Mouse (Mus musculus): ENCODE results near the gene Ago1. TPM values are rescaled to one million over a fixed set of nuclear protein-coding genes. Genes with fewer than 3 reads are reported as not detected.
A peak's percentile ranks its signal among the peaks of the same experiment; 100 is the strongest.

The Ago1 gene
- polyA plus RNA-seq, 1 experiment from 2014 or later = 18.5 TPM

GRCm38 (mm10) chr4:126434094-126434493, 34.3 kb downstream of the Ago1 start:
- WGBS = 93% methylated on average over 2 of the region's 2 CpGs
- Histone ChIP-seq H3K4me3 (no peak overlapping the region), H3K4me1 (peaks cover 4% of the 10 kb centered on the region; the same call in 1 of the 2 replicates), H3K27ac (no peak overlapping the region), H3K9me3 (replicated peaks) (no peaks in the 10 kb centered on the region), H3K36me3 (ENCODE audit: poor library complexity, severe bottlenecking) (peaks cover 47% of the 10 kb centered on the region), H3K4me2 (no peak overlapping the region), H3K9ac (no peak overlapping the region), H3K27me3 (no peaks in the 10 kb centered on the region)
- no peak for ATAC-seq

- no peak for ATAC-seq
- WGBS = 91% methylated on average over 4 of the region's 4 CpGs
- Histone ChIP-seq H3K27ac (no peak overlapping the region), H3K9me3 (replicated peaks) (no peaks in the 10 kb centered on the region), H3K9ac (no peak overlapping the region), H3K36me3 (ENCODE audit: poor library complexity, severe bottlenecking) (peaks cover 38% of the 10 kb centered on the region), H3K4me1 (peaks cover 12% of the 10 kb centered on the region), H3K27me3 (no peaks in the 10 kb centered on the region), H3K4me3 (no peak overlapping the region), H3K4me2 (no peak overlapping the region)
Measured at GRCm38 (mm10) chr4:126433175-126433574, 35.2 kb downstream of the Ago1 start.

- Histone ChIP-seq H3K27ac (no peak overlapping the region), H3K4me2 (no peak overlapping the region), H3K4me3 (no peak overlapping the region), H3K36me3 (ENCODE audit: poor library complexity, severe bottlenecking) (peaks cover 23% of the 10 kb centered on the region), H3K9me3 (replicated peaks) (no peaks in the 10 kb centered on the region), H3K27me3 (no peaks in the 10 kb centered on the region), H3K4me1 (peaks cover 13% of the 10 kb centered on the region), H3K9ac (no peak overlapping the region)
- ATAC-seq = no peak
- 86% methylated on average over 4 of the region's 4 CpGs for WGBS
Measured at GRCm38 (mm10) chr4:126431746-126432145, 36.6 kb downstream of the Ago1 start.

GRCm38 (mm10) chr4:126429347-126430079, 38.9 kb downstream of the Ago1 start, which contains the start of gene Ago3:
TSS of gene Ago3 (minus strand) at chr4:126429556.
- H3K4me1 ChIP-seq = peaks cover 13% of the 10 kb centered on the region
- H3K9ac ChIP-seq = peak within 1 kb of the TSS; percentile 93
- under 1% methylated on average over 64 of the region's 65 CpGs for WGBS
- no peaks in the 10 kb centered on the region for H3K9me3 ChIP-seq (replicated peaks)
- no peaks in the 10 kb centered on the region for H3K27me3 ChIP-seq
- H3K36me3 ChIP-seq (ENCODE audit: poor library complexity, severe bottlenecking) = peaks cover 1% of the 10 kb centered on the region; the same call in 1 of the 2 replicates
- peak within 1 kb of the TSS; percentile 83 for H3K4me2 ChIP-seq
- peak; percentile 97 for ATAC-seq
- H3K4me3 ChIP-seq = peak within 1 kb of the TSS; percentile 95
- peak within 1 kb of the TSS; percentile 83 for H3K27ac ChIP-seq

DNA sequence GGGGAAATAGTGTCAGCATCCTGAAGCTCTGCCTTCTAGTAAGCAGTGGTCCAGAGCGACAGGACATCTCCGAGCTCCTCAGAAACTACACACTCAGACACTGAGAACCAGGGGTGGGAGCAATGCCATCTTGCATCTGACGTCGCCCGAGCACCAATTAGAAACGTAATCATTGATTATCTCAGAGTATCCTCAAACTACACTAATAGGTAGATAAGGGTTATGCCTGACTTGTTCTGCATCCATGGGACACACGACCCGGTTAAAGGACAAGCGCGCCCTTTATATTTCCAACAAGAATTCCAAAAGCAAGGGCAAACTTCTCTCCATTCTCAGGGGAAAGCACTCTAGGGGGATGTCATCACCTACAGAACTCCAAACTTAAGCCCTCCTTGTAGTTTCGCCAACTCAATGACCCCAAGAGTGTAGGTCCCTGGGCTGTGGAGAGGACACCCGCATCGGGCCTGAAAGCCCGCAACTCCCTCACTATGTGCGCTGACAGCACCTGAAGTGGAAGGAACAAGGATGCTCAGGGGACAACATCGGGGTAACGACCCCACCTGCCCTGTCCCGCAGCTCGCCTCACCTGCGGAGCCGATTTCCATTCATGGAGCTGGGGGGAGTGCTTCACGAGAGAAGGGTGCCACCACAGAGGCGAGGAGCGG, 39.6 kb downstream of the Ago1 start:
- Histone ChIP-seq H3K4me3 (peak overlapping the region; percentile 95), H3K9me3 (replicated peaks) (no peaks in the 10 kb centered on the region), H3K27me3 (no peaks in the 10 kb centered on the region), H3K9ac (peak overlapping the region; percentile 93), H3K27ac (peak overlapping the region; percentile 83), H3K4me2 (peak overlapping the region; percentile 83), H3K36me3 (ENCODE audit: poor library complexity, severe bottlenecking) (no peaks in the 10 kb centered on the region), H3K4me1 (peaks cover 13% of the 10 kb centered on the region)
- ATAC-seq = peak; percentile 56; the same call in 1 of the 2 replicates
- 2% methylated on average over 24 of the region's 24 CpGs for WGBS

DNA sequence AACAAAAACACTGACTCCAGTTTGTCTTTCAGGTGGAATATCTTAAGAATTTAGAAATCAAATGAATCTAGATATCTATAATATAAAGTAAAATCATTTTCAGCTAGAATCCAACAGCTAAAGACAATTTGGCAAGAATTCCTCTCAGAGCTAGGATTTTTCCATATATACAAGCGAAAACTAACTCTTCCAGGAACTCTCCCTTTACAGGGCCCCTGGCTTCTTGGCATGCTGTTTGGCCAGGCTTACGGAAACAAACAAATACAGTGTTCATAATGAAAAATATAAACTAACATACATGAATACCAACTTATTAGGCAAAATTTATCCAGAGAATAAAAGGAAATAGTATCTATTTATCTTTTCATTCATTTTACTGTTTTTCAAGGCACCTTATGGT, 44.5 kb downstream of the Ago1 start:
- Histone ChIP-seq H3K27me3 (no peaks in the 10 kb centered on the region), H3K4me2 (no peak overlapping the region), H3K4me1 (peaks cover 8% of the 10 kb centered on the region), H3K4me3 (no peak overlapping the region), H3K36me3 (ENCODE audit: poor library complexity, severe bottlenecking) (no peaks in the 10 kb centered on the region), H3K9me3 (replicated peaks) (no peaks in the 10 kb centered on the region), H3K27ac (no peak overlapping the region), H3K9ac (no peak overlapping the region)
- 88% methylated on average over 2 of the region's 2 CpGs for WGBS
- no peak for ATAC-seq

GRCm38 (mm10) chr4:126415707-126416106, 52.7 kb downstream of the Ago1 start:
- no peak overlapping the region for H3K27ac ChIP-seq
- H3K9me3 ChIP-seq (replicated peaks) = no peaks in the 10 kb centered on the region
- no peak overlapping the region for H3K4me3 ChIP-seq
- no peaks in the 10 kb centered on the region for H3K4me1 ChIP-seq
- H3K9ac ChIP-seq = no peak overlapping the region
- peaks cover 5% of the 10 kb centered on the region; the same call in 1 of the 2 replicates for H3K36me3 ChIP-seq (ENCODE audit: poor library complexity, severe bottlenecking)
- no peak for ATAC-seq
- H3K4me2 ChIP-seq = no peak overlapping the region
- no peaks in the 10 kb centered on the region for H3K27me3 ChIP-seq

DNA sequence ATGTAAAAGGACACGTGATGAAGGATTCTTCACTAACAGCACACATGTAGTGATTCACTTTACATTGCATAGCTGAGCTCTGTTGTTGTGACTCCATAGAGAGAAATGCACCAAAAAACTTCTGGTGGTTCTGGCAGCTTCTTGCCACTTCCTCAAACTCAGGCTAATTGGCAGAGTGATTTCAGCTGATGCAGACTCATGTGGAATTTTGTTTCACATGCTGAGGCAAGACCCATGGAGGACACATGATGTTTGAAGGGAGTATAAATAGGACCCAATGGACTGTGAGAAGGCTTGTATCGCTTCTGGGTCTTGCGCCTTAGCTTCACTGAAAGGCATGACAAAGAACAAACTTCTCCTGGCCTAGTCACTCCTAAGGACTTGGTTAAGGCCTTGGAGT, 55.9 kb downstream of the Ago1 start:
- Histone ChIP-seq H3K4me2 (no peak overlapping the region), H3K27me3 (no peaks in the 10 kb centered on the region), H3K36me3 (ENCODE audit: poor library complexity, severe bottlenecking) (peaks cover 5% of the 10 kb centered on the region; the same call in 1 of the 2 replicates), H3K9me3 (replicated peaks) (no peaks in the 10 kb centered on the region), H3K9ac (no peak overlapping the region), H3K4me3 (no peak overlapping the region), H3K27ac (no peak overlapping the region), H3K4me1 (no peaks in the 10 kb centered on the region)
- no peak for ATAC-seq
- 96% methylated on average over 3 of the region's 3 CpGs for WGBS

Other genes with a start within 250 kb of the Ago1 start
- gene Map7d1, start 212.2 kb downstream of the Ago1 start, polyA plus RNA-seq (2015; fragmentation: Nextera tagmentation; extraction: Ambion mirVana) = 53.5 and 58.2 TPM in 2 replicates
- gene Trappc3, start 206.3 kb downstream of the Ago1 start, polyA plus RNA-seq (2015; fragmentation: Nextera tagmentation; extraction: Ambion mirVana) = 141 and 143 TPM in 2 replicates
- gene Col8a2, start 181.8 kb downstream of the Ago1 start, polyA plus RNA-seq (2015; fragmentation: Nextera tagmentation; extraction: Ambion mirVana) = 0.96 and 1.4 TPM in 2 replicates
- 70.9 and 81.6 TPM in 2 replicates for gene Adprhl2, start 146.9 kb downstream of the Ago1 start, polyA plus RNA-seq (2015; fragmentation: Nextera tagmentation; extraction: Ambion mirVana)
- 10.0 and 11.2 TPM in 2 replicates for gene Tekt2, start 142.9 kb downstream of the Ago1 start, polyA plus RNA-seq (2015; fragmentation: Nextera tagmentation; extraction: Ambion mirVana)
- gene Ago3, start 39.0 kb downstream of the Ago1 start, polyA plus RNA-seq (2015; fragmentation: Nextera tagmentation; extraction: Ambion mirVana) = 17.2 and 17.6 TPM in 2 replicates
- gene Ago4, start 64.9 kb upstream of the Ago1 start, polyA plus RNA-seq (2015; fragmentation: Nextera tagmentation; extraction: Ambion mirVana) = 5.8 and 6.4 TPM in 2 replicates
- 41.9 and 43.3 TPM in 2 replicates for gene Clspn, start 88.4 kb upstream of the Ago1 start, polyA plus RNA-seq (2015; fragmentation: Nextera tagmentation; extraction: Ambion mirVana)
- gene 5730409E04Rik, start 141.2 kb upstream of the Ago1 start, polyA plus RNA-seq (2015; fragmentation: Nextera tagmentation; extraction: Ambion mirVana) = 2.2 and 2.4 TPM in 2 replicates
- gene Psmb2, start 209.0 kb upstream of the Ago1 start, polyA plus RNA-seq (2015; fragmentation: Nextera tagmentation; extraction: Ambion mirVana) = 526 and 541 TPM in 2 replicates

Data from forebrain, embryonic 13.5 days (tissue).